Mouse (Mus musculus): ENCODE data around the gene Cog3. TPM values are rescaled to one million over a fixed set of nuclear protein-coding genes. Genes with fewer than 3 reads are reported as not detected.

The Cog3 gene
- polyA plus RNA-seq, 1 experiment from 2014 or later = 22.5 TPM

- Histone ChIP-seq H3K9ac (ENCODE audit: low read length) (no peak overlapping the region), H3K4me1 (replicated peaks; ENCODE audit: control insufficient read depth, insufficient read depth, low read length) (no peaks in the 10 kb centered on the region), H3K36me3 (ENCODE audit: control insufficient read depth, insufficient read depth, low read length) (no peaks in the 10 kb centered on the region), H3K9me3 (ENCODE audit: control insufficient read depth, low read length) (no peaks in the 10 kb centered on the region), H3K27ac (ENCODE audit: low read depth, low read length) (no peak overlapping the region), H3K4me3 (ENCODE audit: low read depth, low read length) (no peak overlapping the region), H3K27me3 (ENCODE audit: control insufficient read depth, insufficient read depth, low read length) (no peaks in the 10 kb centered on the region), H3K4me2 (ENCODE audit: low read depth, low read length, severe bottlenecking) (no peak overlapping the region)
- no peak for DNase-seq (ENCODE audit: low spot score)
- WGBS = 91% methylated on average over 6 of the region's 6 CpGs
- ATAC-seq (replicated peaks; ENCODE audit: low FRiP score) = no peak
Observed at GRCm38 (mm10) chr14:75660936-75661335, 93.4 kb downstream of the Cog3 start.

Other genes starting within 250 kb of the Cog3 start
- not detected in 2 replicates for gene Spert, start 161.4 kb downstream of the Cog3 start, polyA plus RNA-seq (2014; fragmentation: Nextera tagmentation; extraction: Ambion mirVana)
- not detected in 2 replicates for gene Erich6b, start 112.3 kb downstream of the Cog3 start, polyA plus RNA-seq (2014; fragmentation: Nextera tagmentation; extraction: Ambion mirVana)
- gene Slc25a30, start 32.5 kb upstream of the Cog3 start, polyA plus RNA-seq (2014; fragmentation: Nextera tagmentation; extraction: Ambion mirVana) = 9.2 and 9.4 TPM in 2 replicates
- 889 and 1,020 TPM in 2 replicates for gene Tpt1, start 90.6 kb upstream of the Cog3 start, polyA plus RNA-seq (2014; fragmentation: Nextera tagmentation; extraction: Ambion mirVana)
- 0.79 and 1.2 TPM in 2 replicates for gene Kctd4, start 200.5 kb upstream of the Cog3 start, polyA plus RNA-seq (2014; fragmentation: Nextera tagmentation; extraction: Ambion mirVana)

Data from forebrain, embryonic 11.5 days (tissue).